Mouse (Mus musculus) CD4-positive, CD25-positive, alpha-beta regulatory T cell, adult 2 months (primary cell): Measurements from ENCODE around the gene Gm21789.
"Not testable (repeated sequence)": the region's sequence is repeated elsewhere in the genome, so short reads cannot be mapped to it uniquely, and the experiment has no call there.

Experiments used
- DNase-seq: peaks from one replicate; pipeline ENCODE4 v3.0.0-alpha.2; 2012; ENCODE audit warnings: low read depth, low spot score

Gene Gm21789

GRCm38 (mm10) chrX:32941468-32941867 is at the start of gene Gm21789:
TSS of gene Gm21789 (plus strand) at chrX:32941768.
- DNase-seq: not testable (repeated sequence)

- DNase-seq: not testable (repeated sequence)
Measured at GRCm38 (mm10) chrX:32894325-32894724, 47.2 kb upstream of the Gm21789 start, which contains the start of gene Btbd35f30. TSS of gene Btbd35f30 (plus strand) at chrX:32894625.

GRCm38 (mm10) chrX:32973597-32973996 is 32.0 kb downstream of the Gm21789 start, which contains the start of gene Btbd35f5:
TSS of gene Btbd35f5 (plus strand) at chrX:32973897.
- not testable (repeated sequence) for DNase-seq
